Mouse (Mus musculus) lung, postnatal 14 days (tissue): ENCODE data around the gene Sct.
"Not testable (repeated sequence)": the region's sequence is repeated elsewhere in the genome, so short reads cannot be mapped to it uniquely, and the experiment has no call there.

Experiments used
- DNase-seq: peaks from one replicate; pipeline ENCODE4 v3.0.0; 2021

The Sct gene

DNA sequence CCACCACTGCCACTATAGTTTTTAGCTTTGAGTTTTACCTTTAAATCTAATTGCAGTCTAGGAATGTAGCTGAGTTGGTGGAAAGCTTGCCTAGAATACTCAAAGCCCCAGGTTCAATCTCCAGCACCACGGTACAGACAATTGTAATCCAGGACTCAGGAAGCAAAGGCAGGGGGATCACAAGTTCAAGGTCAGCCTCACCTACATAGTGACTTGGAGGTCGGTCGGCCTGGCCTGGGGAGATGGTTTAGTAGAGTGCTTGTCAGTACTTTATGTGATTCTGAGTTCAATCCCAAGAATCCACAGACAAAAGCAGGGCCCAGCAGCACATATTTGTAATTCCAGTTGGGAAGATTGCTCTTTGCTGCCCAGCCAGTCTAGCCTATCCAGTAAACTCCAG is 9.1 kb upstream of the Sct start:
- no peak for DNase-seq

DNA sequence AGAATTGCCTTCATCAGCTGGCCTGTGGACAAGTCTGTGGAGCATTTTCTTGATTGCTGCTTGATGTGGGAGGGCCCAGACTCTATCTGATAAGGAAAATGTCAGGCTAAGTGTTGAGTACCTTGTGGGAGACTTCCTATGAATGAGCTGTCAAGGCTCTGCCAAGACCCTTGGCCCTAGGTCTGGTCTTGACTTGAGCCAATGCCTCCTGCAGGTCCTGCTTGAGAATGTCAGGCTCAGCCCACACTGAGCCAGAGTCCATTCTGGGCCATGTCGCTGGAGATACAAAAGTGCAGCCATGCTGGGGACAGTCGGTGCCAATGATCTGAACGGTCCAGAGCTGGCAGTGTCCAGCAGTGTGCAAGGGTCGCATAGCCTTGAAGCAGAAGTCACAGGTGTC is 3.8 kb upstream of the Sct start:
- DNase-seq, result no peak

DNA sequence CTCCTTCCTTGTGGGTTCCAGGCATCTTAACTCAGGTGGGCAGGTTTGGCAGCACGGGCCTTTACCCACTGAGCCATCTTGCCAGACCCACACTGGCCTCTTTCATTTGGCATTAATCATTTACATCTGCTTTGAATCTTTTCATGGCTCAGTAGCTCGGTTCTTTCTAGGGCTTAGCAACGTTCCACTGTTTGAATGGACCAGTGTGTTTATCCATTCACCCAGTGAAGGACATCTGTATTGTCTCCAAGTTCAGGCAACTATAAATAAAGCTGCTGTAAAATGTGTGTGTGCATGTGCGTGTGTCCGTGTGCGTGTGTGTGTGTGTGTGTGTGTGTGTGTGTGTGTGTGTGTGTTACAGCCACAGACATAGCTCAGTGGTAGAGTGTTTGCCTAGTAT is 2.5 kb upstream of the Sct start:
- DNase-seq, result no peak

DNA sequence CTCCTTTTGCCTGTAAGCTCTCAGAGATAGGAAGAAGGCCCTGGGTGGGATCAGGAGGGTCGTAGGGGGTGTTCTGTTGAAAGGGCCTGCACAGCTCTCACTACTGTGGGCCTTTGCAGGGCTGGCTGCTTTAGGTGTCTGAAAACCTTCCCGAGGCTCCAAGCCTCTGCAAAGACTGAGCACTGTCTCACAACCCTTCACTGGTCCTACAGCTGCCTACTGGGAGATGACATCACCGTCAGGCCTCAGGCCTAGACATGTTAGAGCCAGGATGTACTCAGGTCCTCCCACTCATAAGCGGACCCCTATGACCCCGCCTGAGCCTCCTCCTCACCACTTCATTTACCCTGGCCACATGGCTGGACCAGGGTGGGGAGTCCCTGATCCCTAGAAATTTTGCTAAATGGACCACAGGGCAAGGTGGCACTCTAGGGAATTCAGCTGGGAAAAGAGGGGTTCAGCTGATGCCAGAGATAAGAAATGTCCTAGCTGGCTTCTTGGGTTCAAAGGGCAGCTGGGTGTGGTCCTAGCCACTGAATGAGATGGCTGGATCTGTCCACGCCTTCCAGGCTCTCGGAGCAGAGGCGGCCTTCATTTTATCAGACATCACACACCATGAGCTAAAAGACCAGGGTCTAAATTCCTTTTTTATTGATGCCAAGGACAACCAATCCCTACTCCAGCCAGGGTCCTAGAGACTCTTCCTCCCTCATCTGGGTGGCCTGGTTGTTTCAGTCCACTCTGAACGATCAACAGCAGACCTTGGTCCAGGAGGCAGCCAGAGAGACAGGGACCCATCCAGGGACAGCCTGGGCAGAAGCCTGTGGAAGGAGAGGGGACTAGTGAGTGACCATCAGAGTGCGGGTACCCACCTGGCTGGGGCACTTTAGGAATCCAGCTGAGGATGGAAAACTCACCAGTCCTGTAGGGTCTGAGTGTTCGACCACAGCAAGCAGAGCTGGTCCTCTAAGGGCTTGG is 943 bp downstream of the Sct start:
- no peak for DNase-seq

DNA sequence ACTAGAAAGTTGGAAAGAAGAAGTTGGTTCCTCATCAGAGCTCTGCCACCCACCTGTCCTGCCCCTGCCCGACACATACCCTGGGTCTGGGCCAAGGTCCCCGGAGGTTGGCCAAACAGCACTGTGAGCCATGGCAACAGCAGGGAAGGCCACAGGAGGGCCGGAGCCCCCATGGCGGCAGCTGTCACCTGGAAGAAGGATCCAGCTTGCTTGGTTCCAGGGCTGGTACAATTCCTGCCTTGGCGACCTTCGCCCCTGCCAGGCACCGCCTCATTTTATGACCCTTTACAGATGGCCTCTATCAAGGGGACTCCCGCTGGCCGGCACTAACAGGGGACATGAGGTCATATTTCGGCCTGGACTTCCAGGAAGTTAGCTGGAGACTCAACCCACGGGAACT is 2.4 kb downstream of the Sct start, which contains the start of gene Cdhr5:
Gene Cdhr5, minus strand, starts transcription at position 241 of the 400 bp plus-strand sequence.
- no peak for DNase-seq

DNA sequence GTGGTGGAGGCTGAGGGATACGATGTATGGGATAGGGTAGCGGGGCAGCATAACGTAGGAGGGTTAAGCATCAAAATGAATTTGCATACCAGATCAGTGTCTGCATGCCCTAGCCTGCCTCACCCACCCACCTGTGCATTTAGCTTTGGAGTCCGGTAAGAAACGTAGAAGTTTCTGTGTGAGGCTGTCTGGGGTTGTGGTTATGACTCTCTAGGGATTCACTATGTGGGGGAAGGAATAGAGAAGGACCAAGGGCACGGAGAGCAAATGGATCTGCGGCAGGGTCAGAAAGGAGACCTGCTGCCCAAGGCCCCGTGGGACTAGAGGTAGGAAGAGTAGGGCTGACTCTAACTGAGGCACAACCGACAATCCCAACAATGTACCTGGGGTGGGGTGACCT is 3.6 kb downstream of the Sct start:
- no peak for DNase-seq

DNA sequence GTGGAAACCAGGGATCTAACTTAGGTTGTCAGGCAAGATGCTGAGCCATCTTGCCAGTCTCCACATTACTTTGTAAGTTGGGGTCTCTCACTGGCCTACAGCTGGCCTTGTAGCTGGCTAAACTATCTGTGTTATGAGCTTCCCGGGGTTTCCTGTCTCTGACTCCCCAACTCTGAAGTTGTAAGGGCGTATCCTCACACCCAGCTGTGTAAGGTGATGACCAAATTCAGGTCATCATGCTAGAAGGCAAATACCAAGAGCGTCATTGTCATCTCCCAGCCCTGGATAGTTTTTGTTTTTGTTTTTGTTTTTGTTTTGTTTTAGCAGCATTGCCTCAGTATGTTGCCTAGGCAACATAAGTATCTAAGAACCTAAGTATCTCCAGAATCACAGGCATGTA is 8.3 kb downstream of the Sct start:
- DNase-seq, result no peak

DNA sequence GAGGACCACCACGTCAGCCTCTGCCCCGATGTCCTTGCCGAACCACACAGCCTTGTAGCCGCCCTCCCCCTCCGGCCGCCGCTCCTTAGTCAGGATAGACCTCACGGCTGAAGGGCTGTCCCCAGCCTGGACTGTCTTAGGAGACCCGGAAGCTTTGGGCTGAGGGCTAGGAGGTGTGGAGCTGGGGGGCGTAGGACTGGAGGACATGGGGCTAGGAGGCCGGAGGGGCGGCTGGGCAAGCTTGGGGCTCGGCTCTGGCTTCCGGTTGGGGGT is 9.7 kb downstream of the Sct start:
- DNase-seq, result no peak

DNA sequence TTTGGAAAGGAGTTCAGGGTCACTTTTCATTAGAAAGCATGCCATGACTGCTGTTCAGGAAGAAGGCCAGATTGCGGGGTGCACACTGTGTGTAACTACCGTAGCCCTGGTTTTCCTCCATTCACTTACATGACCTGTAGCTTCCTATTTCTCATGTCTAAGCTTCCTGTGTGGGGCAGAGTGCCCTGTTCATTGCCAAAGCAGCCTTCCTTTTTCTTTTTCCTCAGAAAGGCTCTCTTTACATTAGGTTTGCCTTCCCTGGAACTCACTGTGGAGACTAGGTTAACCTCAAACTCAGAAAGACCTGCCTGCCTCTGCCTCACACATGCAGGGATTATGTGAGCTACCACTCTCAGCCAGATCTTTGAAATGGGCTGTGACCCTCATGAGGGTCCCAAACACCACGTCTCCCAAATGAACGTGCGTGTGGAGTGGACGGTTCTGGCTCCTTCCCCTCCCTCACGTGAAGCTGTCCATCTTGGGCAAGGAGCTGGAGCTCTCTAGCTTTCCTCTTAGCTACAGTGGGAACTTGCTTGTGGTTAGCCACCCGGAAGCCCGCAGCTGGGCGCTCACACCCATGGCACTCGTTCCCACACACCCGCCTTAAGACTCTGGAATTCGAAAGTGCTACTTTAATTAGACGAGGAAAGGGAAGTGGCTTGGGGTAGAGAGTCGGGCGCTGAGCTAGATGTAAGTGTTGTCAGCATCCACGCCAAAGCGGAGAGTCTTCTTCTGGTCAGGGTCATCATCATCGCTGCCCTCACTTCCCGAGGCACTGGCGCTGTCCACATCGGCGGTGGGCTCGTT is 10.3 kb downstream of the Sct start:
- peak; percentile 32 for DNase-seq

DNA sequence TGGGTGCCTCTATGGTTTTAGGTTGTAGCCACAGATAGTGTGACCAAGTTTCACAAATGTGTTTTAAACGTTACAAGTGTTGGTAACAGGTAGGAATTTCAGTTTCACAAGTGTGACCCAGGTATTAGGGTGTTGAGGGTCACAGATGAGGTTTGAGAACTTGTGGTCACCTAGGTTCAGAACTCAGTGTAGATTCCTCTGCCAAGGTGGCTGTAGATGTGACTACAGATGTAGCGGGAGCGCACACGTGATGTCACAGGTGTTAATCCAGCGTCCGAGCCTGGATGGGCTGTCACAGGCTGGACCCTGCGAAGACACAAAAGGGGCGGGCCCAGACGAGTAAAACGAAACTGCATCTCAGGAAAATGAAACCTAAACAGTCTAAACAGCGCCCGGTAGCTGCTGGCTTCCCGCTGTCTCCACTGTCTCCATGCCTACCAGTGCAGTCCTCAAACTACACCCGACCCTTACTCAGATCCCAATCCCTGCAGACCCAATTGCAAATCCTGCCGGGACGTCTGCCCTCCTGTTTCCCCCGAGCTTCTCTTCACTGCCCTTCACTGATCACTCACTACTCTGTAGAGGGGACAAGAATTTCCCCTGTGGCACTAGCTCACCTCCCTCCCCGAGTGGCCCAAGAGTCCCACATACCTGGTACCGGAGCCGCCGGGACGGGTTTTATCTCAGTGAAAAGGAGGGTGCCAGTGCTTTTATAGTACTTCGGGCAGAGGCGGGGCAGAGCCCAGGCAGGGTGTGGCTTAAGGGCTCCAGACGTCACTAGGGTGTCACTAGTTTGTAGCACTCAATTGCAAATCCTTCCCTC is 13.0 kb downstream of the Sct start, which contains the start of gene Irf7:
Gene Irf7, minus strand, starts transcription at position 743 of the 823 bp plus-strand sequence.
- DNase-seq, result peak; percentile 71

DNA sequence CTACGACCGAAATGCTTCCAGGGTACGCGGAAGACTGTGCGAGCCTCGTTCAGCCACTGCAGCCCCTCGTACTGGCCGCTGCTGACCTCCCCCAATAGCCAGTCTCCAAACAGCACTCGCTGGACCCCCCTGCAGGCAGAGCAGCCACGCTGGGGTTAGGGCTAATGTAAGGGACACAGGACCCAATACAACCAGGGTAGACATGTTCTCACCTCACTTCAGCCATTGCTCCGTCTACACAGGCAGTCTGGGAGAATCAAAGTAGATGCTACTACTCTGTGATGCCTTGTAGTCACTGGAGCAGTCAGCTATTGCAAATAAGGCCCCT is 13.6 kb downstream of the Sct start:
- DNase-seq, result no peak

DNA sequence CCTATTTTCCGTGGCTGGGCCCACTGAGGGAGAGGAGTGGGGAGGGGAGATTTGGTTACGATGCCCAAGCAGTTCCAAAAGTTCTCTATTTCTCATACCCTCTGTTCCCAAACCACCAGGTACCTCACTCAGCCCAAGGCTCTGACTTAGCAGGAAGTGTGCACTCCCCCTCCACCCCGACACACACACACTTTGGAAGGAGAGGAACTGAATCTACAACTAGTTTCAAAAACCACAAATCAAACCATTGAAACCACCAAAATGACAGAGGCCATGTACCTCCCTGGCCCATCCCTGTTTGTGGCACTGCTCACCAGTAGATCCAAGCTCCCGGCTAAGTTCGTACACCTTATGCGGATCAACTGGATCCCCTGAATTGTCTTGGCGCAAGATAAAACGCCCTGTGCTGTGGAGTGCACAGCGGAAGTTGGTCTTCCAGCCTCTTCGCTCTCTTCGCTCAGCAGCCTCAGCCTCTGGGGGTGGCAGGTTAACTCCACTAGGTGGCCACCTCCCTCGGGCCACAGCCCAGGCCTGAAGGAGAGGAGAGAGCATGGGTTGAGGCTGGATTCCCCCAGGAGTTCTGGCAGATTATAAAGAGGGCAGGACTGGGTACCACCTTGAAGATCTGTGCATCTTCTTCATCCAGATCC is 14.0 kb downstream of the Sct start:
- peak; percentile 52 for DNase-seq

DNA sequence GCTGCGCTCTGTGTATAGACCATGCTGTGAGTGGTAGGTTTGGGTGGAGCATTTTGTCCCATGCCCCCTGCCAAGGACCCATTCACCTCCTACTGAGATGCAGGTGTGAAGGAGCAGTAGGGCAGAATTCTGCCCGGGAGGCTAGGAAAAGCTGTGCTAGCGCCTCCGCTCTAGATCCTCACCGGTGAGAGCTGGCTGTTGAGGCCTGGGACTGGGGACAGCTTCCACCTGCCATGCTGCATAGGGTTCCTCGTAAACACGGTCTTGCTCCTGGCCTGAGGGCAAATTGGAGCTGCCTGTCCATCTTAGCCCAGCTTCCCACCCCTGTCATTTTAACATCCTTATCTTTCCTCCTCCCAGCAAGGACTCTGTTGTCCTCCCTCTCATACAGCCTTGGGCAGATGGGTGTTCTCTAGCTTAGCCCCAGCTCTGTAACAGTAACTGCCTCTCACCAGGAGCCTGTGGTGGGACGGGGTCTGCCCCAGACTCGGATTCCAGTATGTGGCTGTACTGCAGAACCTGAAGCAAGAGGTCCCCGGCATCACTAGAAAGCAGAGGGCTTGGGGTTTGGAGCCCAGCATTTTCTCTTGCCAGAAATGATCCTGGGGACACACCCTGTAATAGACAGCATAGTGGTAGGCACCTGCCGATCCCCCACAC is 14.8 kb downstream of the Sct start:
- DNase-seq, result no peak

DNA sequence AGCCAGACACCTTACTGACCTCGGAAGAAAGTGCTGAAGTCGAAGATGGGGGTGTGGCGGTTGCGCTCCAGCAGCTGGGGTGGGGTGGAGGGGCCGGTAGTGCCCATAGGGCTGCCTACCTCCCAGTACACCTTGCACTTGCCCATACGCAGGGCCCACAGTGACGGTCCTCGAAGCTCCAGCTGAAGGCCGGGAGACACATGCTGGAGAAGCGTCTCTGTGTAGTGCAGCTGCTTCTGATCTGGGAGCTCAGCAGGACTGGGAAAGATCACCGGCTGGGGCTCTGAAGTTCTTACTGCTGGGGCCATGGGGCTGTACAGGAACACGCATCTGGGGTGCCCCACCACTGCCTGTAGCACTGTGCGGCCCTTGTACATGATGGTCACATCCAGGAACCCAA is 15.3 kb downstream of the Sct start:
- no peak for DNase-seq

DNA sequence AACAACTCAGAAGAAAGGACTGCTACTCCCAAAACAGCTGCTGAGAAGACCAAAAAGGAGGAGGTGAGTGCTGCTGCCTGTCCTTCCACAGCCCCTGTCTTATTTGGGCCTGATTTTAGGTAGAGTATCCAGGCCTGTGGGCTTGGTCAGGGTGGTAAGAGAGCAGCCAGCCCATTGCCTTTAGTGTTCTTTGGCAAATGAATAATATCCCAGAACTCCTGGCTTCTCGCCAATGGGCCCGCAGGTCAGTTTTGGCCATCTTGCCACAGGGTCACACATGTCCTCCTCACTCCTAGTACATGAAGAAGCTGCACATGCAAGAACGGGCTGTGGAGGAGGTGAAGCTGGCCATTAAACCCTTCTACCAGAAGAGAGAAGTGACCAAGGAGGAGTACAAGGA is 17.5 kb downstream of the Sct start:
- DNase-seq, result no peak

DNA sequence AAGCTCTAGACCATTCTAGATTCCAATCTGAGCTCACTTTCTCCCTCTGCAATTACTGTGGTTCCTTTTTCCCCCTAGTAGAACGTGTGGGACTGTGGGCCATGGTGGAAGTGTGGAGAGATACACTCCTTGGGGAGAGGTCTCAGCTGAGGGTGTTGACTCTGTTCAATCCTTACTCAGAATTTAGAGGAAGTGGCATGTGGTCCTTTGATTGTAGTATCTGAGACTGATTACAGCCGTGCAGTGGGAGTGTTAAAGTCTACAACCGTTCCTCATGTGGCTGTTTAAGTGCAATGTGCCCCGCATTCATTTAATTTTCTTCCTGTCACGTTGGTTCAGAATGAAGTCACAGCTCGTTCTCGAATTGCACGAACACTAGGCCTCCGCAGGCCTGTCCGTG is 22.8 kb downstream of the Sct start:
- DNase-seq, result no peak

DNA sequence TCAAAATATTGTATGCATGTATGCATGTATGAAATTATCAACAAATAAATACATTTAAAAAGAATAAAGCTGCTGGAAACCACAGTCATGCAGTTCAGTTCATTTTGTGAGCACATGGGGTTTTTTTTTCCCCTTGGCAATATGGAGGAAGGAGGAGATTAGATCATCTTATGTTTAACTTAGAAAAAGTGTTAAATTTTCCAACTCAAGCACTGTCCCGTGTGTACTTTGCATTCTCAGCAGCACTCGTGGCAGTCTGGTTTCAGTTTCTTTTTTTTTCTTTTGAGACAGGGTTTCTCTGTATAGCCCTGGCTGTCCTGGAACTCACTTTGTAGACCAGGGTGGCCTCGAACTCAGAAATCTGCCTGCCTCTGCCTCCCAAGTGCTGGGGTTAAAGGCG is 28.4 kb downstream of the Sct start:
- not testable (repeated sequence) for DNase-seq

DNA sequence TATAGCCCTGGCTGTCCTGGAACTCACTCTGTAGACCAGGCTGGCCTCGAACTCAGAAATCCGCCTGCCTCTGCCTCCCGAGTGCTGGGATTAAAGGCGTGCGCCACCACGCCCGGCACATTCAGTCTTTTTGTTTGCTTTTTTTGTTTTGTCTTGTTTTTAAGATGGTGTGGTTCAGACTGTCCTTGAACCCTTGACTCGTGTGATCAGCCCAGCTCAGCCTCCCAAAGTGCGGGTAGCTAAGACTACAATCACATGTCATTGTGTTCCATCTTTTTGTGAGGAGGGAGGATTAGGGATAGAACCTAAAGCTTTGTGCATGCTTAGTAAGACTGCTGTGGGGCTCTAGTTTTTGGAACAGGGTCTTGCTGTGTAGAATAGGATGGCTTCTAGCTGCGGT is 47.4 kb downstream of the Sct start:
- no peak for DNase-seq

DNA sequence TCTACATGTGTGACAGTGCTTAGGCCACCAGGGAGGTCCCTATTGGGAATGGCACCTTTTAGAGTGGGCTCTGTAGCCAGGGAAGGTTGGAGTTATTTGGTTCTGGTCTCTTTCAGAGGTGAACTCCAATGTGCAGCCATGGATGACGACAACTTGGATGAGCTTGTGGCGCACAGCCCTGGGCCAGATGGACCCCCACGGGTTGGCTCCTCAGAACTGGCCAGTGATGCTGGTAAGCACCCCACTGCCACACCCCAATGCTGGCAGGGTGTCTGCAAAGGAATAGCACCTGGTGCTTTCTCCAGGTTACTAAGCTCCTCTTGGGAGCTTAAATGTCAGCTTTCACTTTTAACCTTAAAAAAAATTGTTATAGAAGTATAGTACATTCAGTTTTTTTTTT is 47.8 kb downstream of the Sct start:
- no peak for DNase-seq

DNA sequence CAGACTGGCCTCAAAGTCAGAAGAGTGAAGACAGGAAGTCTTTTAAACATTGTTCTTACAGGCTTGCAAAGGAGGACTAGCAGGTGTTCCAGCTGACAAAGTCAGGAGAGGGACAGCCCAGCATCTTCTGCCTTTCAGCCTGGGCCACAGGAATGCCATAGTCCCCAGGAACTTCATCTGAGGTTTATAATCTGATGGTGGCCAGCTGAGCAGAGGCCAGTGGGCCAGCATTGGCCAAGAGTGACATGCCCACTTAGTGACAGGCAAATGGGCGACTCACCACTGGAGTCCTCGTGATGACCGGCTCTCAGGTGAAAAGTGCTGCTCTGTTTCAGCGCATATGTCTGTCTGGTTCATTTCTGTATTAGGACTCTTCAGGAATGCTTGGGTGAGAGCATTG is 48.4 kb downstream of the Sct start:
- DNase-seq, result no peak

DNA sequence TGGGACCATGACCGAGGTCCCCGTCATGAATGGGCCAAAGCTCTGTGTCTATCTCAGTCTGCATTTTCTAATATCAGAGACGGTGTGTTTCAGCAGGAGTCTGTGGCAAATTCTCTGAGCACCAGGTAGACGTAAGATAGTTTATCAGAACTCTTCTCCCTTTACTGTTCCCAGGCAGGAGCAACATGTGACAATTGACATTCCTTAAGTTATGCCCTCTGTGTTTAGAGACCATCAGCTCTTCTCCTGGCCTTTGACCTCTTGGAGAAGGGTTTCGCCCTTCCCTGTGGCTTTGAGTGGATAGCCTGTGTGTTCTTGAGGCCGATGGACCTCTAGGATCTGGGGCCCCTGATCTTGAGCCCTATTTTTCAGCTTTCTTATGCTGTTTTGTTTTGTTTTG is 49.2 kb downstream of the Sct start:
- no peak for DNase-seq
